11 mouse cellular contexts compared by ENCODE assay signal in the genomic region with DNA sequence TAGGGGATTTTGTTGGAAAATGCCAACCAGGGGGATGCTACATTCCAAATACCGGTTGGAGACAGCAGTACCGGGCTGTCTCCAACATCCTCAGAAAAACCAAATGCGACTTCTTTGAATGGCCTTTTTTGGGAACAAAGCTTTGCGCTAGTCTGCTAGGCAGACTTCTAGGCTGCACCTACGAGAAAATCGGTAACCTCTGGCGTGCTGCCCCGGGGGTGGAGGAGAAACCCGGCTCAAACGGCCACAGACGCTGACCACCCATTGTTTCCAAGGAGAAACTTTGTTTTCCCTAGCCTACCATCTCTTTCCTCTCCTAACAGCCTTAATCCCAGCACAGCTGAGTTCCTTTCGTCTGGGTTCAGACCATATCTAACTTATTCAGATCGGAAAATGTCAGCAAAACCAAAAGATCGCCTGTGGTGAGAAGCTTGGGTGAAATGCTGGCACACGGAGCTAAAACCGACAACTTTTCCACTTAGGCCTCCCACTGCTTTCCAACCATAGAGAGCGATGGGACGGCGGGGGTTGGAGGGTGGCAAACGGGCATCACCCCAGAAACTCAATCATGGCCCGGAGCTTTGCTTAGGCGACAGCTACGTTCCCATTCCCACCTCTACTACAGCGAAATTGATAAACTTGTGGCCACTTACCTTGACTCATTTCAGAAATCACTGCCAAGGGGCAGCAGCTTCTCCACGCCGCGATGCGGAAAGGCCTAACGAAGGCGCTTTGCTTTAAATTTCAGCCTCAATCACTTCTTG. TPM values are rescaled to one million over a fixed set of nuclear protein-coding genes. Genes with fewer than 3 reads are reported as not detected.
DNase-seq lines count a peak whose midpoint lies in the region; ATAC-seq and TF ChIP-seq lines count a peak whose summit lies in the region.
"Had no signal": no experiment of that assay in that cellular context is flagged by ENCODE, and none has a peak within 500 bp of the region (broad histone marks: within the 10 kb centered on the region; RNA-seq: fewer than 3 reads in every experiment).

No protein-coding gene starts in this region.

- H3K27me3 ChIP-seq in liver, embryonic 12.5 days (replicated peaks) = peaks cover 99% of the 10 kb centered on the region
- peaks cover 98% of the 10 kb centered on the region for H3K27me3 ChIP-seq in liver, embryonic 11.5 days (replicated peaks; ENCODE audit: control insufficient read depth, insufficient read depth, low read length)
- H3K27me3 ChIP-seq in limb, embryonic 13.5 days = peaks cover 9% of the 10 kb centered on the region; the same call in 1 of the 2 replicates

- H3K9ac ChIP-seq in liver, embryonic 12.5 days = no peak overlapping the region
- no peak overlapping the region for H3K9ac ChIP-seq in liver, embryonic 11.5 days (ENCODE audit: low read depth, low read length)
- H3K9ac ChIP-seq in limb, embryonic 13.5 days = peak overlapping the region; percentile 100

- ATAC-seq in liver, embryonic 12.5 days = no peak
- no peak for ATAC-seq in liver, embryonic 11.5 days (replicated peaks; ENCODE audit: low FRiP score)
- no peak for ATAC-seq in limb, embryonic 13.5 days (ENCODE audit: low FRiP score, low read depth)

- no peak overlapping the region for H3K27ac ChIP-seq in liver, embryonic 12.5 days
- no peak overlapping the region for H3K27ac ChIP-seq in liver, embryonic 11.5 days (ENCODE audit: low read depth, low read length)
- H3K27ac ChIP-seq in bone marrow macrophage, adult 2 months (ENCODE audit: insufficient read depth, low read depth, low read length) = no peak overlapping the region
- peak overlapping the region; percentile 100 for H3K27ac ChIP-seq in limb, embryonic 13.5 days

- no peak overlapping the region for H3K4me3 ChIP-seq in liver, embryonic 12.5 days
- no peak overlapping the region for H3K4me3 ChIP-seq in liver, embryonic 11.5 days (ENCODE audit: low read depth, low read length)
- H3K4me3 ChIP-seq in bone marrow macrophage, adult 2 months (ENCODE audit: insufficient read depth, low read length) = peak overlapping the region; percentile 37
- peak overlapping the region; percentile 95 for H3K4me3 ChIP-seq in limb, embryonic 13.5 days

- intact Hi-C loops in heart, postnatal 10 days (cut with DNase I) = no loop called here
- intact Hi-C loops in left cerebral cortex, postnatal 10 days (cut with DNase I) = loop anchor here (5.0 kb wide), 1 partner anchor 1063 kb away; no protein-coding TSS in a partner anchor

- no peak for TF ChIP-seq CTCF in bone marrow macrophage, adult 2 months (IDR thresholded peaks at IDR 0.05; ENCODE audit: low read depth, low read length)

- H3K36me3 ChIP-seq in liver, embryonic 12.5 days = no peaks in the 10 kb centered on the region
- no peaks in the 10 kb centered on the region for H3K36me3 ChIP-seq in liver, embryonic 11.5 days (ENCODE audit: control insufficient read depth, insufficient read depth, low read length)
- 0 out of 2 replicates have a peak, but pooled peaks cover 6% of the 10 kb centered on the region for H3K36me3 ChIP-seq in limb, embryonic 13.5 days

- peak overlapping the region; percentile 16; the same call in 1 of the 2 replicates for H3K4me2 ChIP-seq in liver, embryonic 12.5 days
- no peak overlapping the region for H3K4me2 ChIP-seq in liver, embryonic 11.5 days
- H3K4me2 ChIP-seq in limb, embryonic 13.5 days (replicated peaks) = peak overlapping the region; percentile 75

- no peaks in the 10 kb centered on the region for H3K9me3 ChIP-seq in liver, embryonic 12.5 days (replicated peaks)
- H3K9me3 ChIP-seq in liver, embryonic 11.5 days (ENCODE audit: control insufficient read depth, low read length) = no peaks in the 10 kb centered on the region
- no peaks in the 10 kb centered on the region for H3K9me3 ChIP-seq in limb, embryonic 13.5 days

- no peak for DNase-seq in liver, embryonic 11.5 days (ENCODE audit: low spot score)
- DNase-seq in heart, postnatal 10 days = peak; percentile 24 to 27
- no peak for DNase-seq in left cerebral cortex, postnatal 10 days (ENCODE audit: extremely low spot score in 1 of 2, low spot score in 2 of 2)
- no peak for DNase-seq in T-cell, adult 2 months (ENCODE audit: low spot score)
- no peak for DNase-seq in layer of hippocampus, postnatal 25 days (ENCODE audit: extremely low spot score in 1 of 2, low spot score in 1 of 2)
- DNase-seq: cerebellum, adult 9-11 months had no signal

- no peak for TF ChIP-seq POLR2A in bone marrow macrophage, adult 2 months (IDR thresholded peaks at IDR 0.05; ENCODE audit: borderline replicate concordance, low read depth, low read length)

- WGBS in liver, embryonic 12.5 days (ENCODE audit: insufficient replicate concordance) = 4% methylated on average over 30 of the region's 30 CpGs
- WGBS in liver, embryonic 11.5 days = 2% methylated on average over 30 of the region's 30 CpGs
- 1% methylated on average over 30 of the region's 30 CpGs for WGBS in limb, embryonic 13.5 days

- H3K4me1 ChIP-seq in liver, embryonic 12.5 days = 0 out of 2 replicates have a peak, but pooled peaks cover under 1% of the 10 kb centered on the region
- no peaks in the 10 kb centered on the region for H3K4me1 ChIP-seq in liver, embryonic 11.5 days (replicated peaks; ENCODE audit: control insufficient read depth, insufficient read depth, low read length)
- no peaks in the 10 kb centered on the region; the same call in 1 of the 2 replicates for H3K4me1 ChIP-seq in bone marrow macrophage, adult 2 months (ENCODE audit: control insufficient read depth, insufficient read depth, low read length)
- H3K4me1 ChIP-seq in limb, embryonic 13.5 days = peaks cover 54% of the 10 kb centered on the region

RNA-seq across cellular contexts. Expression of gene Hoxa10, which starts 0.8 kb away (rescaled TPM):
- 0.44 and 0.61 TPM in 2 replicates for polyA plus RNA-seq in liver, embryonic 12.5 days (2016; fragmentation: Nextera tagmentation; extraction: Ambion mirVana)
- 0.91 and 2.2 TPM in 2 replicates for polyA plus RNA-seq in liver, embryonic 11.5 days (2014; fragmentation: Nextera tagmentation; extraction: Ambion mirVana)
- 0.54 TPM in 1 of 2 replicates, not detected in the other for polyA plus RNA-seq in bone marrow macrophage, adult 2 months (2012; ENCODE audit: insufficient read depth, insufficient read length, missing spikeins)
- not detected for total RNA-seq in heart, postnatal 10 days (2021)
- 191 and 207 TPM in 2 replicates for polyA plus RNA-seq in limb, embryonic 13.5 days (2015; fragmentation: Nextera tagmentation; extraction: Ambion mirVana)
- not detected for total RNA-seq in left cerebral cortex, postnatal 10 days (2021)
- total RNA-seq in layer of hippocampus, postnatal 25 days (2021) = not detected
- total RNA-seq: monocyte, adult 5-6 weeks had no signal

RNA-seq across cellular contexts. Expression of gene Hoxa11, which starts 5.8 kb away (rescaled TPM):
- polyA plus RNA-seq in liver, embryonic 12.5 days (2016; fragmentation: Nextera tagmentation; extraction: Ambion mirVana) = 0.06 TPM in 1 of 2 replicates, not detected in the other
- polyA plus RNA-seq in liver, embryonic 11.5 days (2014; fragmentation: Nextera tagmentation; extraction: Ambion mirVana) = 0.18 and 0.26 TPM in 2 replicates
- polyA plus RNA-seq in bone marrow macrophage, adult 2 months (2012; ENCODE audit: insufficient read depth, insufficient read length, missing spikeins) = 0.25 TPM in 1 of 2 replicates, not detected in the other
- total RNA-seq in heart, postnatal 10 days (2021) = not detected
- polyA plus RNA-seq in limb, embryonic 13.5 days (2015; fragmentation: Nextera tagmentation; extraction: Ambion mirVana) = 44.5 and 55.0 TPM in 2 replicates
- not detected for total RNA-seq in left cerebral cortex, postnatal 10 days (2021)
- not detected for total RNA-seq in layer of hippocampus, postnatal 25 days (2021)
- total RNA-seq: hematopoietic stem cell, adult 5-6 weeks; monocyte, adult 5-6 weeks had no signal

RNA-seq across cellular contexts. Expression of gene Hoxa9, which starts 8.9 kb away (rescaled TPM):
- 1.2 and 1.4 TPM in 2 replicates for polyA plus RNA-seq in liver, embryonic 12.5 days (2016; fragmentation: Nextera tagmentation; extraction: Ambion mirVana)
- polyA plus RNA-seq in liver, embryonic 11.5 days (2014; fragmentation: Nextera tagmentation; extraction: Ambion mirVana) = 1.8 and 2.2 TPM in 2 replicates
- not detected in 2 replicates for polyA plus RNA-seq in bone marrow macrophage, adult 2 months (2012; ENCODE audit: insufficient read depth, insufficient read length, missing spikeins)
- total RNA-seq in heart, postnatal 10 days (2021) = not detected
- polyA plus RNA-seq in limb, embryonic 13.5 days (2015; fragmentation: Nextera tagmentation; extraction: Ambion mirVana) = 58.3 and 63.5 TPM in 2 replicates
- not detected for total RNA-seq in left cerebral cortex, postnatal 10 days (2021)
- not detected for total RNA-seq in layer of hippocampus, postnatal 25 days (2021)
- total RNA-seq: monocyte, adult 5-6 weeks had no signal

RNA-seq across cellular contexts. Expression of gene Hoxa7, which starts 18.2 kb away (rescaled TPM):
- polyA plus RNA-seq in liver, embryonic 12.5 days (2016; fragmentation: Nextera tagmentation; extraction: Ambion mirVana) = 0.74 and 0.81 TPM in 2 replicates
- polyA plus RNA-seq in liver, embryonic 11.5 days (2014; fragmentation: Nextera tagmentation; extraction: Ambion mirVana) = 2.7 and 3.1 TPM in 2 replicates
- not detected in 2 replicates for polyA plus RNA-seq in bone marrow macrophage, adult 2 months (2012; ENCODE audit: insufficient read depth, insufficient read length, missing spikeins)
- total RNA-seq in heart, postnatal 10 days (2021) = under 1 TPM; 0.40 to 0.41 TPM
- polyA plus RNA-seq in limb, embryonic 13.5 days (2015; fragmentation: Nextera tagmentation; extraction: Ambion mirVana) = 11.8 and 13.1 TPM in 2 replicates
- not detected for total RNA-seq in left cerebral cortex, postnatal 10 days (2021)
- not detected for total RNA-seq in layer of hippocampus, postnatal 25 days (2021)
- total RNA-seq: monocyte, adult 5-6 weeks had no signal

RNA-seq across cellular contexts. Expression of gene Hoxa13, which starts 20.9 kb away (rescaled TPM):
- polyA plus RNA-seq in liver, embryonic 12.5 days (2016; fragmentation: Nextera tagmentation; extraction: Ambion mirVana) = not detected in 2 replicates
- polyA plus RNA-seq in liver, embryonic 11.5 days (2014; fragmentation: Nextera tagmentation; extraction: Ambion mirVana) = 0.15 and 0.30 TPM in 2 replicates
- polyA plus RNA-seq in bone marrow macrophage, adult 2 months (2012; ENCODE audit: insufficient read depth, insufficient read length, missing spikeins) = not detected in 2 replicates
- total RNA-seq in heart, postnatal 10 days (2021) = not detected
- polyA plus RNA-seq in limb, embryonic 13.5 days (2015; fragmentation: Nextera tagmentation; extraction: Ambion mirVana) = 24.5 and 27.7 TPM in 2 replicates
- total RNA-seq in left cerebral cortex, postnatal 10 days (2021) = not detected
- not detected for total RNA-seq in layer of hippocampus, postnatal 25 days (2021)
- total RNA-seq: hematopoietic stem cell, adult 5-6 weeks; monocyte, adult 5-6 weeks had no signal

Comparison
In these comparisons a context has a peak if more than half of its experiments do, and no peak if none do; other contexts are left out.
1. H3K4me3 ChIP-seq: peak in bone marrow macrophage, adult 2 months (single experiment) and limb, embryonic 13.5 days (single experiment); none in liver, embryonic 12.5 days (single experiment) and liver, embryonic 11.5 days (single experiment).
2. DNase-seq: peak in heart, postnatal 10 days (2 of 2); none in liver, embryonic 11.5 days (single experiment), left cerebral cortex, postnatal 10 days (0 of 2), T-cell, adult 2 months (single experiment) and layer of hippocampus, postnatal 25 days (0 of 2).
3. RNA of gene Hoxa10, which starts 0.8 kb away (polyA plus RNA-seq): 191 to 207 TPM in limb, embryonic 13.5 days; 0.91 to 2.2 TPM in liver, embryonic 11.5 days, 0.54 TPM in bone marrow macrophage, adult 2 months and 0.44 to 0.61 TPM in liver, embryonic 12.5 days; every median in the first group is over 10 times any median in the second.
4. RNA of gene Hoxa11, which starts 5.8 kb away (polyA plus RNA-seq): 44.5 to 55.0 TPM in limb, embryonic 13.5 days; 0.18 to 0.26 TPM in liver, embryonic 11.5 days, 0.25 TPM in bone marrow macrophage, adult 2 months and 0.06 TPM in liver, embryonic 12.5 days; every median in the first group is over 10 times any median in the second.
5. RNA of gene Hoxa9, which starts 8.9 kb away (polyA plus RNA-seq): 58.3 to 63.5 TPM in limb, embryonic 13.5 days; 1.8 to 2.2 TPM in liver, embryonic 11.5 days, 1.2 to 1.4 TPM in liver, embryonic 12.5 days and not detected in bone marrow macrophage, adult 2 months; every median in the first group is over 10 times any median in the second.